Mouse (Mus musculus) midbrain, embryonic 14.5 days (tissue): Measurements from ENCODE around the gene Smtn. TPM values are rescaled to one million over a fixed set of nuclear protein-coding genes. Genes with fewer than 3 reads are reported as not detected.

Experiments used
- ATAC-seq: fragments of 200-750 bp; cut with Nextera tagmentation; 2 replicates; pipeline ENCODE4 v1.8.0; 2017; ENCODE audit warnings: moderate number of reproducible peaks, moderate library complexity; ENCODE audit not compliant: low FRiP score, low TSS enrichment
- DNase-seq: peaks from one replicate; pipeline ENCODE4 v3.0.0-alpha.2; 2015
- H3K27ac ChIP-seq: fragments of 300-500 bp; sonication (generic); replicated peaks from 2 replicates; pipeline ENCODE4 v1.5.1; 2014; ENCODE audit warnings: mild to moderate bottlenecking, low read depth, low read length, moderate library complexity
- H3K27me3 ChIP-seq: fragments of 300-500 bp; sonication (generic); 2 replicates; pipeline ENCODE4 v1.6.1; 2014; ENCODE audit warnings: low read length, control low read depth, mixed read lengths; ENCODE audit not compliant: control insufficient read depth, insufficient read depth
- H3K36me3 ChIP-seq: fragments of 300-500 bp; sonication (generic); 2 replicates; pipeline ENCODE4 v1.6.1; 2014; ENCODE audit warnings: low read length, control low read depth; ENCODE audit not compliant: control insufficient read depth, insufficient read depth
- H3K4me1 ChIP-seq: fragments of 300-500 bp; sonication (generic); 2 replicates; pipeline ENCODE4 v1.6.1; 2014; ENCODE audit warnings: mild to moderate bottlenecking, antibody characterized with exemption, low read length, control low read depth; ENCODE audit not compliant: control insufficient read depth, insufficient read depth
- H3K4me2 ChIP-seq: fragments of 300-500 bp; sonication (generic); 2 replicates; pipeline ENCODE4 v1.6.1; 2014; ENCODE audit warnings: mild to moderate bottlenecking, low read length, moderate library complexity
- H3K4me3 ChIP-seq: fragments of 300-500 bp; sonication (generic); replicated peaks from 2 replicates; pipeline ENCODE4 v1.5.1; 2014; ENCODE audit warnings: low read depth, low read length
- H3K9ac ChIP-seq: fragments of 300-500 bp; sonication (generic); replicated peaks from 2 replicates; pipeline ENCODE4 v1.6.1; 2014; ENCODE audit warnings: mild to moderate bottlenecking, low read length, moderate library complexity
- H3K9me3 ChIP-seq: fragments of 300-500 bp; sonication (generic); 2 replicates; pipeline ENCODE4 v1.6.1; 2016; ENCODE audit warnings: low read length, control low read depth, mixed read lengths; ENCODE audit not compliant: control insufficient read depth
- WGBS: fragments of 180-500 bp; shearing (Covaris S2); extraction: QIAGEN DNeasy Blood & Tissue Kit; methylation state at CpG from one replicate; pipeline ENCODE4 v1.1.7; 2014; 5-methylcytosine and 5-hydroxymethylcytosine counted together
- polyA plus RNA-seq: library from polyadenylated mRNA; unstranded; fragments of >200 nt; fragmentation: Nextera tagmentation; extraction: Ambion mirVana; gene quantifications from 2 replicates; pipeline ENCODE4 v1.2.1, GENCODE M21; 2014

Gene Smtn
- polyA plus RNA-seq, 1 experiment from 2014 or later = 12.8 TPM

DNA sequence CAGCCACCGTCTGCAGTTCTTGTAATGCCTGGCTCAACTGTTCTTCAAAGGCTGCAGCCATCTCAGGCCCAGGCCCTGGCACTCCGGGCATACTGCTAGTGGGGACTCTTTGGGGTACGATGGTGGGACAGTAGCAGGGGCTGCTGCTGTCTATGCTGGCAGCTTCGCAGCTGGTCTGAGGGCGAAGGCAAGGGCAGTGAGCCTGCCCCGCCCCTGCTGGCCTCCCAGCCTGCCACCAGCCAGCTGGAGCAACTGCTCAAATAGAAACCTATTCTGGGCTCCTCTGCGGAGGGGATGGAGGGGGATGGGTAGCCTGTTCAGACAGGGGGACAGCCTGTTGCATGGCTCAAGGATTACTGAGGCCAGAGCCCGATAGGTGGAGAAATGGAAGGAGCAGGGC is 12.6 kb downstream of the Smtn start:
- Histone ChIP-seq H3K4me2 (no peak overlapping the region), H3K36me3 (peaks cover 4% of the 10 kb centered on the region; the same call in 1 of the 2 replicates), H3K27me3 (no peaks in the 10 kb centered on the region), H3K4me1 (no peaks in the 10 kb centered on the region), H3K4me3 (no peak overlapping the region), H3K9ac (no peak overlapping the region), H3K9me3 (no peaks in the 10 kb centered on the region), H3K27ac (no peak overlapping the region)
- ATAC-seq (no peak), DNase-seq (no peak)
- 81% methylated on average over 8 of the region's 8 CpGs for WGBS

DNA sequence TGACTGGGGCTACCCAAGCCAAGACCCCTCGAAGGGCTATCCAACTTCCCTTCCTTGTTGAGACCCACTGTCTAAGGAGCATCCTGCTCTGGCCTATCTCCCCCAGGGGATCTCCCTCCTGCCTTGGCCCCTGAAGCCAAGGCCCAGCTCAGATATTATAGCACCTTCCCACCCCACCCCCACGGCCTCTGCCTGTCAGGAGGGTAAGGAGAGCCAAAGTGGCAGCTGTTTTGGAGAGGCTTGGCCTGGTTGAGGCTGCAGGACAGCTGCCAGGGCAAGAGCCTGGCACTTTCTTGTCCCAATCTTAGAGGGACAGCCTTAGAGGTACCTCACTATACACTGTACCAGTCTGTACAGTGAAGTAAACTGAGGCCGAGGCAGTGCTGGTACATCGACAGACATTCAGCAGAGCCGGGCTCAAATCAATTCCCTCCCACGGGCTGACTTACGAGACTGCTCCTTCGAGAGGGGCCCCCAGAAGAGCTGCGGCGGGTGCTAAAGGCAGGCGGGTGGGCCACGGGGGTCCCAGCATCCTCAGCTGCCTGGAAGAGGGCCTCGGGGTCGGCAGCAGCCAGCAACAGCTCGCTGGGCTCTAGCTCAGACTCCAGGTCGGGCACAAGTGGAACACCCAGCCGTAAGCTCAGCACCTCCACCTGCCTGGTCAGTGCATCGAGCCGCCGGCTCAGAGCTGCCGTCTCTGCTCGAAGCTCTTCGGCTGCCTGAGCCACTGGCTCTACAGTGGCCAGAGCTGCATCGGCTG is 13.3 kb downstream of the Smtn start:
- no peak for DNase-seq
- Histone ChIP-seq H3K27me3 (no peaks in the 10 kb centered on the region), H3K4me1 (no peaks in the 10 kb centered on the region), H3K4me2 (no peak overlapping the region), H3K4me3 (no peak overlapping the region), H3K9me3 (no peaks in the 10 kb centered on the region), H3K36me3 (peaks cover 4% of the 10 kb centered on the region; the same call in 1 of the 2 replicates), H3K27ac (no peak overlapping the region), H3K9ac (no peak overlapping the region)
- WGBS = 94% methylated on average over 24 of the region's 24 CpGs
- ATAC-seq = no peak

DNA sequence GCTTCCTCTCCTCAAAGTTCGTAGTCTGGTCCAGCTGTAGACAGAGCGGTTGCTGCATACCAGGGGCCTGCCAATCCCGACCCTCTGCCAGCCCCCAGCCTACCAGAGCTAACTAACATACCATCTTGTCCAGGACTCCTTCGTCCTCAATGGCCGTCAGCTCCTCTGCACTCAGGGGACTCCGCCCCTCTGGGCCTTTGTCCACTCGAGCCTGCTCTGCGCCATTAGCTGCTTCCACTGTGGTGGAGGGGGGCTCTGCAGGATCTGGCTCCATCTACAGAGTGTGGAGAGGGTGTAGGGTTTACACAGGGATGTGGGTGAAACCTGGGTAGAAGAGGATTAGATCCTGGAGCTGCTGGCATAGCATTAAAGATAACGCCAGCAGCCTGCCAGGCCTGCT is 14.2 kb downstream of the Smtn start:
- H3K36me3 ChIP-seq = peaks cover 4% of the 10 kb centered on the region; the same call in 1 of the 2 replicates
- H3K27me3 ChIP-seq = no peaks in the 10 kb centered on the region
- no peak overlapping the region for H3K27ac ChIP-seq
- DNase-seq (no peak), ATAC-seq (no peak)
- H3K4me3 ChIP-seq = no peak overlapping the region
- no peak overlapping the region for H3K4me2 ChIP-seq
- H3K4me1 ChIP-seq = no peaks in the 10 kb centered on the region
- 78% methylated on average over 9 of the region's 9 CpGs for WGBS
- no peak overlapping the region for H3K9ac ChIP-seq
- H3K9me3 ChIP-seq = no peaks in the 10 kb centered on the region

DNA sequence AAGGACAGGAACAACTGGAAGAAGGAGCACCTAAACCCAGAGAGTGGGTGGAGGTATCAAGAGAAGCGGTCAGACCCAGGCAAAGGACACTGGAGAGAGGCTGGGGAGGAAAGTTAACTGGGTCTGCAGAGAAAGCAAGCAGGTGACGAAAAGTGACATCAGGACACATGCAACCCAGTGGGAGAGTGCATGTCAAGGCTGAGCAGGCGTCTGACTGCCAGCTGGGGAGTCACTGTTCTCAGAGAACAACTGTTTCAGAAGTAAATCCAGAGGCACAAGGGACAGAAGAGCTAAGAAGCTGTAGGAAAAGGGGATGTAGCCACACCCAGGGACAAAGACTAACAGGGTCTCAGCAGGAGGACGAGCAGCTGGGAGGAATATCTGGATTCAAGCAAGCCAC is 14.9 kb downstream of the Smtn start:
- Histone ChIP-seq H3K4me2 (no peak overlapping the region), H3K27ac (no peak overlapping the region), H3K36me3 (peaks cover 4% of the 10 kb centered on the region; the same call in 1 of the 2 replicates), H3K27me3 (no peaks in the 10 kb centered on the region), H3K9me3 (no peaks in the 10 kb centered on the region), H3K4me1 (no peaks in the 10 kb centered on the region), H3K9ac (no peak overlapping the region), H3K4me3 (no peak overlapping the region)
- ATAC-seq = no peak
- DNase-seq = no peak
- WGBS = 83% methylated on average over 4 of the region's 4 CpGs

DNA sequence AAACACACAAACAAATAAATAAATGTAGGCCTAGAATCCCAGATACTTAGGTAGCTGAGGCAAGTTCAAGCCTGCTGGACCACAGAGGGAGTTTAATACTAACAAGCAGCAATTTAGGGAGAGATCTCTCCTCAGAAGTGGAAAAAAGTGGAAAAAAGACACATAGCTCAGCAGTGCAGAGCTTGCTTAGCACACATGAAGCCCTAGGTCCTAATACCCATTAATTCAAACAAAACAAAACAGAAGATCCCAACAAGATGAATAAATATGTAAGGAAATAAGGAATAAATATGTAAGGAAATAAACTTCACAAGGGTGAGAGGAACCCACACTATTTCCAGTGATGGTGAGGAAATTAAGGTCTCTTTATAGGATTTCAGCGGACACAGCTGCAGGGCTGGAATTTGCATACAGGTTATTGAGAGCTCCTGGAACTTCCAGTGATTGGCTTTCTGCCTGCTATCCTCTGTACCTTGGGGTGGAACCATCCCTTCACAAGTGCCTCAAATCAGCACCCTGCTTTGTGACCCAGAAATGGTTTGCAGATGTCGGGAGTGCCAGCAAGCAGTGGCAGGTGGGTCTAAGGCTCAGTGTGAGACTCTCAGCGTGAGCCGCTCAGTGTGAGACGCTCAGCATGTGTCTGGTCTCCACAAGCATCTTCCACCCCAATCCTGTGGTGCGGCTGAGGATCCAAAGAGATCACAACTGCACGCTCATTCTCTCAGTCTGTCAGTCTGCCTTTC is 16.4 kb downstream of the Smtn start:
- H3K9me3 ChIP-seq = no peaks in the 10 kb centered on the region
- WGBS = 85% methylated on average over 7 of the region's 7 CpGs
- no peak overlapping the region for H3K4me3 ChIP-seq
- ATAC-seq (no peak), DNase-seq (no peak)
- no peak overlapping the region for H3K9ac ChIP-seq
- H3K27ac ChIP-seq = no peak overlapping the region
- H3K4me1 ChIP-seq = no peaks in the 10 kb centered on the region
- H3K36me3 ChIP-seq = no peaks in the 10 kb centered on the region
- H3K27me3 ChIP-seq = no peaks in the 10 kb centered on the region
- no peak overlapping the region for H3K4me2 ChIP-seq

DNA sequence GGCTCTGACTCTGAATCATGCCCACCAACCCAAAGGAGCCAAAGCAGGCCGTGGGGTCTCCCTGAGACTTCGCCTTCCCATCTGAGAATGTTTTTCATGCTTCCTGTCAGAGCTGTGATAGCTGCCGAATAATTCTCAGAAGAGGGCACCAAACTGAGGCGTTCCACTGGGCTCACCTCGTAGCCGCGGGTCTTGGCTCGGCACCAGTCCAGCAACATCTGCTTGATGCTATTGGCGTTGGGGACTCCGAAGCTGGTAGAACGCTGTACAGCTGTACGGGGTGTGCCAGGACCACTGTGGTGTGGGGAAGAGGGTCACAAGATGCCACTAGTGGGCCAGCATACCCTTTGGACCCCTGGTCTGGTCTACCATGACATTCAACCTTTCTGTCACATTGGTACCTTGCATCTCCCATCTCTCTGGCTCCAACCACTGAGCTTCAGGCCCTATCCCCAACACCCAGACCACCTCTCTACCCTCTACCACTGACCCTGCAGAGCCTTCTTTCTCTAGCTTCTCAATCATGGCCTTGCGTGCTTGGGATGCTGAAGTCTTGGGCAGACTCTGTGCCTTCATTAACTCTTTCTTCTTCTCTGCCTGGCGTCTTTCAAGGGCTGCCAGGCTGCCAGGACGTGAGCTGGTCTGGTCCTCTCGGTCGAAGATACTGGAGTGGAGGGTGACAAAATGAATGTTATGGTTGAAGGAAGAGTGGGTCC is 18.0 kb downstream of the Smtn start:
- Histone ChIP-seq H3K27ac (no peak overlapping the region), H3K36me3 (no peaks in the 10 kb centered on the region), H3K4me3 (no peak overlapping the region), H3K27me3 (0 out of 2 replicates have a peak, but pooled peaks cover 4% of the 10 kb centered on the region), H3K4me1 (peaks cover 3% of the 10 kb centered on the region; the same call in 1 of the 2 replicates), H3K9ac (no peak overlapping the region), H3K4me2 (no peak overlapping the region), H3K9me3 (no peaks in the 10 kb centered on the region)
- 95% methylated on average over 17 of the region's 17 CpGs for whole genome bisulfite sequencing
- no peak for ATAC-seq
- no peak for DNase-seq

DNA sequence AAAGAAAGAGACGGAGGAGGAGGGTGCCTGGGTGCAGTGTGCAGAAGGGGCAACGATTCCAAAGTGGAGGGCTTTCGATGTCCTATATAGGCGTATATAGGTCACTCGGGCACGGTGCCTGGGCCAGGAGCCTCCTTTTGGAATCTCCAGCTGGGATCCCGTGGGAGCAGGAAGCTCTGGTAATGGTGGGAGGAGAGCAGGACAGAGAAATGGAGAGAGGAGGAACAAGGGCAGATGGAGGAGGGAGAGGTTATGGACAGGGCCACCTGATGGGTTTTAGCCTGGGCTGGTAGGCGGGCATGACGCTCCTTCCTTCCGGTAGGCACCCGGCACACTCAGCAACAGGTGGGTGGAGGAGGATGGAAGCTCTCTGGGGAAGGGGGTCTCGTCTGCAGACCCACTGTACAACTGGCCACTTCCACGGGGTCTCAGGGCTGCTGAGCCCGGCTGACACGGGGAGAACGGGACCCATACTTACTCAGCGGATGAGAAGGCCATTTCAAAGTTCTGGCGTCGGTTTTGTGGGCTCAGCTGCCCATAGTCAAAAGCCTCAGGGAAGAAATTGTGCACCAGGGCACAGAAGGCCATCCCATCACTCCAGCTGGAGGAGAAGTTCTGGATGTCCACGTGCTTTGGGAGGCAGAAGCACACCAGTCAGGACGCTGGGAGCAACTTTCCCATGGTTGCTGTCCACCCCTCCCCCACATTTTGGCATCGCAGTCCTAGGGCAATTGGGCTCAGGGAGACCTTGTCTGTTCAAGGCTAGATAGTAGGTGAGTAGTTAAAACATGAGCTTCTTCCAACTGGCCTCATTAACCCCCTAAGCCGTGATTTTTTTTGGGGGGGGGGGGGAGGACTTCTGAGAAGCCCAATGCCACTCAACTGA is 18.8 kb downstream of the Smtn start:
- no peak overlapping the region for H3K9ac ChIP-seq
- ATAC-seq (no peak), DNase-seq (no peak)
- no peak overlapping the region for H3K27ac ChIP-seq
- H3K4me2 ChIP-seq = no peak overlapping the region
- peaks cover 8% of the 10 kb centered on the region; the same call in 1 of the 2 replicates for H3K27me3 ChIP-seq
- no peaks in the 10 kb centered on the region for H3K9me3 ChIP-seq
- H3K4me3 ChIP-seq = no peak overlapping the region
- WGBS = 89% methylated on average over 23 of the region's 23 CpGs
- H3K36me3 ChIP-seq = no peaks in the 10 kb centered on the region
- H3K4me1 ChIP-seq = peaks cover 11% of the 10 kb centered on the region

DNA sequence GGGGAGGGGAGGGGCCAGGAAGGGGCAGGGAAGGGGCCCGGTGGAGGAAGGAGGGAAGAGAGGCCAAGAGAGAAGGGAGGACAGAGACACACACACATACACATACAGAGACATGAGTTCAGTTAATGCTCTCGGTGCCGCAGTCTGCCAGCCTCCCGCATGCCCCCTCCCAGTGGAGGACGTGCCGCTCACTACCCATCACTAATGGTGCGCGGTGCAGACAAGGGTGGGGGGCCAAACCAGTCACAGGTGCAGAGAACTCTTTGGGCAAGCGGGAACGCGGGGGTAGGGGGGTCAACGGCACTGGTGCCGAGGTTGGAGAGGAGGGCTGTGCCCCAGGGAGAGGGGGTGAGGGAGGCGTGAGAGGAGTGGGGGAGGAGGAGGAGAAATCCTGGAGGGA is 19.5 kb downstream of the Smtn start:
- Histone ChIP-seq H3K4me1 (peaks cover 11% of the 10 kb centered on the region), H3K36me3 (no peaks in the 10 kb centered on the region), H3K27me3 (peaks cover 14% of the 10 kb centered on the region), H3K4me2 (no peak overlapping the region), H3K27ac (no peak overlapping the region), H3K9ac (no peak overlapping the region), H3K4me3 (no peak overlapping the region), H3K9me3 (no peaks in the 10 kb centered on the region)
- WGBS = 78% methylated on average over 14 of the region's 14 CpGs
- DNase-seq (no peak), ATAC-seq (0 out of 2 replicates have a peak, but pooled peaks have one; percentile 16)
